Mouse (Mus musculus) layer of hippocampus, postnatal 25 days (tissue): Measurements from ENCODE around the gene C9orf72. TPM values are rescaled to one million over a fixed set of nuclear protein-coding genes. Genes with fewer than 3 reads are reported as not detected.
"Not testable (repeated sequence)": the region's sequence is repeated elsewhere in the genome, so short reads cannot be mapped to it uniquely, and the experiment has no call there.

Experiments used
- DNase-seq, 2 experiments: peaks; one replicate each; pipeline ENCODE4 v3.0.0; 2022; ENCODE audit warnings: mixed read lengths in 2 of 2, low spot score in 1 of 2; ENCODE audit errors: extremely low spot score in 1 of 2
- total RNA-seq, 2 experiments: library from RNA; stranded (reverse); gene quantifications; 2 replicates each; pipeline ENCODE4 v1.2.3; 2021

C9orf72 gene
- total RNA-seq, result 10 to 100 TPM; 26.0 to 30.1 TPM

DNA sequence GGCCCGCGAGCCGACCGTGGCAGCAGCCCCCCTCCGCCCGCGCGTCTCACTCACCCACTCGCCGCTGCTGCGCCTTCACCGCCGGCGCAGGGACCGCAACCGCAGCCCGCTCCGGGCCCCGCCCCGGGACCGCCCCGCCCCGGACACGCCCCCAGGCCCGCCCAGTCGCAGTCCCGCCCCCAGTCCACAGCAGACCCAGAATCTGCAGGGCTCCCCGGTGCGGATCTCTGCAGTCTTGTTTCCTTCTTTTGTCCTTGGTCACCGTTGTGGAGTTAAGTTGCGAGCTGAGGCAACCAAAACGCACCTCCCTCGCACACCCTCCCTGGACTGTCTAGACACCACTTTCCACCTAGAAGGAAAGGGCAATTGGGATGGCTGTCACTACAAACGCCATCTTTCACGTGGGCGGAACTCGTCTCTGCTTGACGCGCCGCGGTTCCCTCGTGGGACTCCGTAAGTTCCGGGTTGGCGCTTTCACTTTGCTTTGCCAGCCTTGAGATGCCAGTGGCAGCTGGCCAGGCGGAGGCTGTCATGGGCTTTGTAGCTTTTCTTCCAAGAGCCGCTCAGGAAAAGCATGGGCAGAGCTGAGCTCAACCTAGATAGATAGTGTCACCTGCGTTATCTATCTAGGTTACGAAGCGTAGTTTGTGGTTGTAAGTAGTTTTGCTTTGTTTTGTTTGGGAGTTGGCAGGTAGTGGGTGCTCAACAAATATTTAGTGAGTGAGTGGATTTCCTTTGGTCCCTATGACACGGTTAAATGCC, at the start of gene C9orf72:
Gene C9orf72, minus strand, starts transcription at position 442 of the 762 bp plus-strand sequence.
- peak; percentile 90 to 96 for DNase-seq

DNA sequence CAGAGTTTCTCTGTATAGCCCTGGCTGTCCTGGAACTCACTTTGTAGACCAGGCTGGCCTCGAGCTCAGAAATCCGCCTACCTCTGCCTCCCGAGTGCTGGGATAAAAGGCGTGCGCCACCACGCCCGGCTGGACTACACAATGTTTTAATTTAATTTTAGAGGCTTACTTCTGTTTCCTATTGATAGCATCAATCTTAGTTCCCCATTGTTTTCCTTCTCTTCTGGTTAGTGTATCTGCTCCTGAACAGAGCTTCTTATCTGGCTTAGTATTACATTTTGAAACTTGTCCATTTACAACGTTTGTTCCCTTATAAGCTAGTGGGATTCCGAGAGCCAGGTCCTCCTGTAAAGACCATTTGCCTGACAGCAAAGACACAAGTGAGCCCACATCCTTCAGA, 33.0 kb upstream of the C9orf72 start:
- DNase-seq, result no peak

DNA sequence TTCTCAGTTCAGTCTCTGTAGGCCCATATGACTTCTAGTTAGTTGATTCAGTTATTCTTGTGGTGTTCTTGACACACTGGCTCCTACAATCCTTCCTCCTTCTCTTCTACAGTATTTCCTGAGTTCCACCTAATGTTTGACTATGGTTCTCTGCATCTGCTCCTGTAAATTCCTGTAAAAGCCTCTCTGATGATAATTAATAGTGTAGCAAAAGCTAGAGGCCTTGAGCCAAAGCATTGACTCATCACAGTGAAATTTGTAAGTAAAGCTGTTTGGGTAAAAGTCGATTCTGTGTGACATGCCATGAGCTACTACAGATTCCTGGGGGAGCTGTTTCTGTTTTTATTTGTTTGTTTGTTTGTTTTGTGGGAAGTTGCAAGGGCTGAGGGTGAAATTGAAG, 18.0 kb upstream of the C9orf72 start:
- no peak for DNase-seq

DNA sequence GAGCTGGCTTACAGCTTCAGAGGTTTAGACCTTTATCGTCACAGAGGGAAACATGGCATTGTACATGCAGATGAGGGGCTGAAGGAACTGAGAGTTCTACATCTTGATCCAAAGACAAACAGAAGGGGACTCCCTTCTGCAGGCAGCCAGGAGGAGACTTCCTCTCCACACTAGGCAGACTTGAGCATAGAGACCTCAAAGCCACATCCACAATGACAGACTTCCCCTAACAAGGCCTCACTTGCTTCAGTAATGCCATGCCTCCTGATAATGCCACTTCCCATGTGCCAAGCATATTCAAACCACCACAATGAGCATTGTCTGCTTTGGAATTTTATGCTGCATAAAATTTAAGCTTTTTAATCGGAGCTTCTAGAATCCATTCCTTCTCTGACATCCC, 15.8 kb upstream of the C9orf72 start:
- DNase-seq, result no peak

DNA sequence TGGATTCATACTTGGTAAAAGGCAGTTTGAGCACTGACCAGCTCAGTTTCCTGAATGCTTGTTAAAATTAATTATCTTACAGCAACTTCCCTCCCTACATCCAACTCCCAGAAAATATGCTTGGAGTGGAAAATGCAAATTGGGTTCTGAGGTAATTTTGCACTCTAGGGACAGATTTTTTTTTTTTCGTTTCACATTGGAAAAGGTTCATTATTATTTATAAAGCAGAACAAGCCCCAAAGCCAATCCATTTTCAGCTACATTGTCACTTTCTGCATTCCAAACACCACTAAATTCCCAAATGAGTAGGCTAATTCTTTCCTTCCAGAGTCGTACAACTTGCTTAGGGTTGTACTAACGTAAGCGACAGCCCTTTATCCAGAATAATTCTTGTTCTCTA, 12.7 kb upstream of the C9orf72 start:
- no peak for DNase-seq

DNA sequence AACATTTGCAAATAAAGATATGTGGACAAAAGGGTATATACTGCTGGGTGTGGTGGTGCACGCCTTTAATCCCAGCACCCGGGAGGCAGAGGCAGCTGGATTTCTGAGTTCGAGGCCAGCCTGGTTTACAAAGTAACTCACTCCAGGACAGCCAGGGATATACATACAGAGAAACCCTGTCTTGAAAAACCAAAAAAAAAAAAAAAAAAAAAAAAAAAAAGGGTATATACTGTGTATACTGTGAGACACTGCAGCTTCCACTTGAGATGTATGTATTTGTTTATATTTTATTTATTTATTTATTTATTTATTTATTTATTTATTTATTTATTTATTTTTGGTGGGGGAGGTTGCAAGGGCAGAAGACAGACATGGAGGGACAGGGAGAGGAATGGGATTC, 12.3 kb upstream of the C9orf72 start:
- not testable (repeated sequence) for DNase-seq

DNA sequence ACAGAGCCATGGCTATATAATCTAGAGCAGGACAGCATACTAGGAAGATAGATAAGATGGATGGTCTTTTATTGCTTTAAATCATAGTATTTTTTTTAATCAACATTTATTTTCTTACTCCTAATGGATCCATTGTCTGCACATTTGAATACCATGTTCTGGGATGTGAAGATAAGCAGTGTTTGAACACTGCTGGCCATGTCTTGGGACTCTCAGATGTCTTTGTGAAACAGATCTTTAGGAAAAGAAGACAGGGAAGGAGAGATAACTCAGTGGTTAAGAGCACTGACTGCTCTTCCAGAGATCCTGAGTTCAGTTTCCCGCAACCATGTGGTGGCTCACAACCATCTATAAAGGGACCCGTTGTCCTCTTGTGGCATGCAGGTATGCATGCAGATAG, 10.3 kb upstream of the C9orf72 start:
- no peak for DNase-seq

DNA sequence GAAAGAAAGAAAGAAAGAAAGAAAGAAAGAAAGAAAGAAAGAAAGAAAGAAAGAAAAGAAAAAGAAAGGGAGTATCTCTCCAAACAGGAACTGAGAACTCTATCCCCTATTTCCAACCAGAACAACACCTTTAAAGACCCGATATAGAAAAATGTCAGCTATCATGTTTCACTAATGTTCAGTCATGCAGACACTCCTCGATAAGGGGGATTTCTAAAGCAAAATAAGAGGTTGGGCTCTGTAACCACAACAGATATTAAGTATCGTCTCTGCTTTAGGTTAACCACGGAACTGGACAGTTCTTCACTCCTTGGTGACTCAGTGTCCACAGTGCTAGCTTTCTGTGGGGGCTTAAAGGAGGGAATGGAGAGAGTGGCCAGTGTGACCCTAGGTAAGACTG, 2.3 kb upstream of the C9orf72 start:
- DNase-seq, result no peak

DNA sequence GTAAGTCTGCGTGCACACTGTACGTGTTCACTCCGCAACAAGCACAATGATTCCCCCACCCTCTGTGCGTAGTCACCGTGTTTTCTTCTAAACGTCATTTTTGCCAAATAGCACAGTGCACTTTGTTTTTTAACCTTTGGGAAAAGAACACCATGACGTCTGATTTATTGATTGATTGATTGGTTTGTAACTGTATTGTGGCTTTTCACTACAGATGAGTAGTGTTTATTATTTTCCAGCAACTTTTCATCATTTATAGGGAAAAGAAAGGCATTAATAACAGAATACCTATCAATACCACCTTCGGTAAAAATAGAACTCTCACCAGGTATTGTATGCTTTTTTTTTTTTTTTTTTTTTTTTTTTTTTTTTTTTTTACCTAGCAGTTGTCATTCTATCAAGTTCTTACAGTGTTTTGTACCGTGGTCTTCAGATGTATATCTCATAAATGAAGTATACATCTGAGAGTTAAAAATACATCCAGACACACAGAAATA, 569 bp upstream of the C9orf72 start:
- no peak for DNase-seq

DNA sequence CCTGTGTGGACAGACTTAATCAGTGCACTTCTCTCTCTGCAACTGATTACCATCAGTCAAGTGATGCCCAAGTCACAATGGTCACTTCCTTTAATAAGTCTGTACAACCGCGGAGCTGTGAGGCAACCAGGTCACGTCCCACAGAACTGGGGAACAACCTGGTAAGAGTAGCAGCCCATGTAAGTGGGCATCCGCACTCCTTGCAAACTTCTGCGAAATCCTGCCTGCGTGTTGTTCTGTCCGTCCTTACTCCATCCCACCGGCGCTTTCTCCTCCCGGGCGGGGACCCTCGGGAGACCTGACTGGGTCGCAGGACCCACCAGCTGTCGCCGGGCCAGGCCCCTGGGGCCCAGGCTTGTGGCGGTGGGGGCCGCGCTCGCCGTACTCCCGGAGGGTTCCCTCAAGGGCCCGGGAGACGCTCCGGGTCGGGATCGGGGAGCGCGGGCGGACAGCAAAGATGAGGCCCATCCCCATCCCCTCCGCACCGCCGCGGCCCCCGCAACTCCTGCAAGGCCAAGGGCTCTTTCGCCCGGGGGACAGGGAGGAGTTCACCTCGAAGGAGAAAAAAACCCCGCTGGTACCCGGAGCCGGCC, 738 bp downstream of the C9orf72 start:
- DNase-seq, result no peak

DNA sequence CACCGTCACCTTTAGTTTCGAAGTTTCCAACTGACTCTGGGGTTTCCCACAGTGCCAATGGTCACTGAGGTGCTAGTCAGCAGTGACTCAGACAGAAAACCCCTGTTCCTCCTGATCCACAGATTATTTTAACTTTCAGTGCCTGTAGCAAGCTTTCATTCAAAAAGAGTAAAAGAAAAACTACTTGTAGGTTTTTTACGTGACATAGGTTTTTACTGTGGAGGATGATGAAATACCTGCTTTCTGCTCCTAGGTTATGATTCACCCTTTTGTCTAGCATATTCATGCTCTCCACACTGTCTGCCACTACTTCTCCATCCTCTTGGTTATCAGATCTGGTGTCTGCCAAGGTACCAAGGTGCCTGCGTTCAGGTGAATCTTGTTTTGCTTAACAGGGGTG, 1.9 kb downstream of the C9orf72 start:
- no peak for DNase-seq

DNA sequence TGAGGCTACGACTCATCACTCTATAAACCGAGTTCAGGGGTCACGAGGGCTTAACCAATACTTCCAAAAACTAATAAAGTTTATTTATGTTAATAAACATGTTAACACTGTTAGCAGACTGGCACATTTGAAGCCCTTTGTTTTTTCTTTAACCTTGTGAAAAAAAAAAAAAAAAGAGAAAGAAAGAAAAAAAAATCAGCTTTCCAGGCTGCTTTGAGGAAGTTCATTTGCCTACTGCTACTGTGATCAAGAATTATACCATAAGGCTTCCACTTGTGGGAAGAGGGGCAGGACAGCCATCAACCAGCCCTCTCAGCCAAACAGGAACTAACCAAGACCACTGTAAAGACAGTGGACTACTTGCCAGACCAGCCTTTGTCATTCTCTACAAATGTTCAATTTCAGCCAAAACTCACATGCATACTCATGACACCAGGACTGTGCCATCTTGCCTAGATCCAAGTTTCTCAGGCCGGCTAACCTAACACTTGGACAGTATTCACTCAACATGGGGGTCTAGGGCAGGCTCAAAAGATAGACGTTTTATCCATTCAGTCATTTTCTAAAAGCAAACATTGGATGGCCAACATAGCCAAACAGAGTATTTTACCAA, 2.5 kb downstream of the C9orf72 start:
- no peak for DNase-seq

DNA sequence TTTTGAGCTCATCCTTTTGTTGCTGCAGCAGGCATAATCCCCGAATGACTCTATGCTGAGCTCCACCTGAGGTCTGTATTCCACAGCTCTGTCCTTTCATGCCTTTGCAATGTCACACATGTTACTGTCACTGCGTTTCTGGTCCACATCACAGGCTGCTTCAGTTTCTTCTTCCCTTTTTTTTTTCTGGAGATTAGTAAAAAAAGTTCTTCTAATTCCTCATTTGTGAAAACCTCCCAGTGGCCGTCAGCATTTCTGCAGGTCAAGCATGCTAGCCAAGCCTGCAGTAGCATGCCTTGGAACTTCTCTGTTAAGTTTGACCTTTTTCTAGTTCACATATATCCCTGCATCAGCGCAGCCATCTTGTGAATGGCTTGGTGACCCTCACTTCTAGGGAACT, 4.1 kb downstream of the C9orf72 start:
- DNase-seq, result no peak

DNA sequence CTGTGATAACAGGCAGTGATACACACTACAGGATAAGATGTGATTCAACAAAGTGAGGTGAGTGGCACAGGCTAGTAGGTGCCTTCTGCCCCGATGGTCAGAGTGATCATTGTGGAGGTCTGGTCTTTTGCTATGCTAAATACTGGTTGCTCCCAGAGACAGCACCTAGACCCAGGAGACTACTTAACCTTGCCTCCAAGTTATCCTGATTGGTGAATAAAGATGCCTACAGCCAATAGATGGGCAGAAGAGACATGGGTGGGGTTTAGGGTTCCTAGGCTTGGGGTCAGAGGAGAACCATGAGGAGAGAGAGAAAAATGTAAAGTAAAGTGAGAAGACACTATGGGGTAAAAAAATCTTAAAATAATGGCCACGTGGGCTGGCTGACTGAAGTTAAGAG, 4.8 kb downstream of the C9orf72 start:
- no peak for DNase-seq

DNA sequence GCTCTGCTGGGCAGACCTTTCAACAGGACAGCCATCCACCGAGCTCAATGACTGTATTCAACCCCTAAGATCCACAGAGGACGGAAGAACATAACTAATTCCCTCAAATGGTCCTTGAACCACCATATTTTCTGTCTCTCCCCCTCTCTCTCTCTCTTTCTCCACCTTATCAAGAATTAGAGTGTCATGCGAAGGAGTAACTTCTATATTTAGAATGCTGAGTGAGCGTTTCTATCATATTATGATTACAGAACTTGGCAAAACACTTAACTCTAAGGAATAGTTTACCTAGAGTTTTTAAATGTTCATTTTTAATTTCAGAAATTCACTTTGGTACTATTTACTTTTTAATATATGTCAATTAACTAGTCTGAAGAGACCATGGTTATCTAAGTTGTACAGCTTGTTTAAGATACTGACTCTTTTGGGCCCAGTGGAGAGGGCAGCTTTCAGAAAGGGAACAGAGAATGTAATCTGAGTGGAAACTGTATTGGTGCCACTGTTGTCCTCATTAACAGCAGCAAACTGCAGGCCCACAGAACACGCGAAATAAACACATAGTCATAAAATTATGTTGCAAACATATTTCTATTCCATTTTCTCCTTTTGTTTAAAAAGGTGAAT, 5.8 kb downstream of the C9orf72 start:
- DNase-seq, result no peak

DNA sequence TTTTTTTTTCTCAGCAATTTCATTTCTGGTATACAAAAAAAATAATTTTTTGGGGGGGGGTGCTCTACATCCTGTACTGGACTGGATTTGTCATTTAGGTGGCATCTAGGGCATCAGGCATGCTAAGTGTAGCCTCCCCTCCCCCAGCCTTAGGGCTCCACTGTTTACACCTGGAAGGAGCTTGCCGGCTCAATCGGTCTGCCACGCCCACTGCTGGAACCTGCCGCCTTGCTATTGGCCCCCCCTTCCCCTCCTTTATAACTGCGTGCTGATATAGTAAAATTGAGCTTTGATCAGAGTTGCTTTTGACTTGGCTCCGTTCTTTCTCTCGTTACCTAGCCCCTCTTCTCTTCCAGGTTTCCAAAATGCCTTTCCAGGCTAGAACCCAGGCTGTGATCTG, 21.3 kb downstream of the C9orf72 start:
- no peak for DNase-seq

DNA sequence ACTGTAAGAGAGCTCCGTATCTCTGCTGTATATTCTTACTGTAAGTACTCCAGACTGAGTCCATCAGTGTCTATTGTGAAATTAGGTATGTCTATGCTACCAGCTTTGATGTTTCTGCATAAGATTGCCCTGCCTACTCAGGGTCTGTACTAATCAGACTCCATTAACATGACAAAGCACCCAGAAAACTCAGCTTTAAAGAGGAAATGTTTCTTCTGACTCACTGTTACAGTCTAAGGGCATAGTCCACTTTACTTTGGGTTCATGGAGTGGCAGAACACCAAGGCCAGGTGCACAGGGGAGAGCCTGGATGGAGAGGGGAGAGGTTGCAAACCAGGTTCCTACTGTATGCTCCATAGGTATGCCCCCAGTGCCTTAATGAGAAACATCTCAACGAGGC, 22.3 kb downstream of the C9orf72 start:
- no peak for DNase-seq

DNA sequence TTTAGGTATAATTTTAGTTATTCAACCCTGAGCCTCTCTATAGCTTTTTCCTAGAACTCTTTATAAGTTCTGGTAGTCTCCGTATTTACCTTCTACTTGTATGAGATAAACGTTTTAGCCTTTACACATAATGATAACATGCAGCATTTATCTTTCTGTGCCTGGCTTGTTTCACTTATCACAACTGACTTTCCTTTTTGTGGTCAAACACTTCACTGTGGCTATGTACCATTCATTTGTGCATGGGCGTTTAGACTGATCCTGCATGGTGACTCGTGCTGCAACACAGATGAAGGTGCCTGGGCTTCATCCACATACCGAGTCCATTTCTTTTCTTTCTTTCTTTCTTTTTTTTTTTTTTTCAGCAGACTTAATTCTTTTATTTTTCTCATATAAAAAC, 24.3 kb downstream of the C9orf72 start:
- DNase-seq, result no peak

DNA sequence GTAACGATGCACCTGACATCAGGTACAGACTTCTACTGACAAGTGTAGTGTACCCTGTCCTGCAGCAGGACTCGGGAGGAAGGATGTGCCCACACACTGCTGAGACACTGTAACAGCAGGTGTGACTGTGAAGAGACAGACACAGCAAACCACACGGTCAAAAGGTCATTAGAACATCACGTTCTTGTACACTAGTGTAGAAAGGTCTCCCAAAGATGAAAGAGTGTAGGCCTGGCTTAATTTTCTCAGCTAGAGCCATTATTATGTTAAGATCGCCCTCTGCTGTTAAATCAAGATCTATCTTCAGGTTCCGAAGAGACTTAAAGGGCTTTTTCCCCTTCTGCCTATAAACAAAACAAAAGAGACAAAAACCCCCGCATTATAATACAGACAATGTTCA, 33.2 kb downstream of the C9orf72 start:
- no peak for DNase-seq

DNA sequence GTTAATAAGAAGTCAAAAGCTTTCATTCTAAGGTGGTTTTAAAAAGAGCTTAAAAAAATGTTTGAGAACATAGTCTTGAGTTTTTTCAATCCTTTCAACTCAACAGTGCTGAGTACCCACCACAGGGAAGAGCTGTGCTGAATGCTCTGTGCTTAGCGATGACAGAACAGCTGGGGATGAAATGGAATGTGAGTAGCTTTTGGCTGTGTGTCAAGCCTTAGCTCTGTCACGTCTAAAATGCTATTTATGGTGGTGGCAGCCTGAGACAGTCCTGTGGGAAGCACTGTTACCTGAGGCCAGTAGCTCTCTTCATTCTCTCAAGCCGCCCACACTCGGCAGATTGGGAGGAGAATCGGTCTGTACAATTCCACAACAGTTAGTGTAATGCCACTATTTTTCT, 36.2 kb downstream of the C9orf72 start:
- DNase-seq, result no peak

DNA sequence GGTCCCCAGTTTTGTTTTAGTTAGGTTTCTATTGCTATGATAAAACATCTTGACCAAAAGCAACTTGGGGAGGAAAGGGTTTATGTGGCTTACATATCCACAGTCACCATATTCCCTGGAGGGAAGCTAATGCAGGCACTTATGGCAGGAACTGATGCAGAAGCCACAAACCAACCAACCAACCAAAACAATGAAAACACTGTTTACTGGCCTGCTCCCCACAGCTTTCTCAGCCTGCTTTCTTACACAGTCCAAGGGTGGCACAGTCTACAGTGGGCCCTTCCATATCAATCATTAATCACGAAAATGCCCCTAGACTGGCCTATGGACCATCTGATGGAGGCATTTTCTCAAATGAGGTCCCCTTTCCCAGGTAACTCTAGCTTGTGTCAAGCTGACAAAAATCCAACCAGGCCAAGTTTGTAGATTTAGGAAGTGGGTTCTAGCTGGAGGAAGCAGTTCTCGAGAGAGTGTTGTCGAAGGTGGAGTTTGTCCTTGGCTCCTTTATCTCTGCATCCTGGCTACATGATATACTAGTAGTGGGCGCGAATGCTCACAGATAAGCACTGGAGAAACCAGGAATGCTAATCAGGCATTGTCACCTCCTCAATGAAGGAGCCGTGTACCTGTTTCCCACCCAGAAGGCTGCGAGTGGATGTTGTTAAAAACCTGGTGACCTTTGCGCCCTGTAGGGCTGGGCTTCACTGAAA, 38.2 kb downstream of the C9orf72 start:
- DNase-seq, result no peak
